ENCODE assay signal across 13 mouse cellular contexts in genomic region chr9:116903304-116903993, GRCm38 (mm10).
A peak's percentile ranks its signal among the peaks of the same experiment; 100 is the strongest.
DNase-seq lines count a peak whose midpoint lies in the region; ATAC-seq lines count a peak whose summit lies in the region.
"Had no signal": no experiment of that assay in that cellular context is flagged by ENCODE, and none has a peak within 500 bp of the region (broad histone marks: within the 10 kb centered on the region; RNA-seq: fewer than 3 reads in every experiment).

No protein-coding gene starts in this region.

- no peak overlapping the region for H3K4me2 ChIP-seq in kidney, embryonic 14.5 days (replicated peaks; ENCODE audit: low read depth, low read length)
- peak overlapping the region; percentile 36; the same call in 1 of the 2 replicates for H3K4me2 ChIP-seq in limb, embryonic 13.5 days (replicated peaks)
- H3K4me2 ChIP-seq: heart, embryonic 11.5 days had no signal

- no peak for ATAC-seq in kidney, embryonic 14.5 days (ENCODE audit: low FRiP score, low TSS enrichment)
- peak; percentile 59 for ATAC-seq in limb, embryonic 13.5 days (ENCODE audit: low FRiP score, low read depth)
- ATAC-seq in megakaryocyte-erythroid progenitor cell, adult 5-6 weeks (replicated peaks; ENCODE audit: low FRiP score, low TSS enrichment, poor library complexity, severe bottlenecking) = no peak
- ATAC-seq: activated CD4-positive, CD25-positive, alpha-beta regulatory T cell, adult 4 months had no signal

- no peak overlapping the region for H3K4me3 ChIP-seq in kidney, embryonic 14.5 days (ENCODE audit: low read length)
- no peak overlapping the region for H3K4me3 ChIP-seq in embryonic facial prominence, embryonic 10.5 days
- no peak overlapping the region for H3K4me3 ChIP-seq in limb, embryonic 13.5 days

- H3K9ac ChIP-seq in kidney, embryonic 14.5 days (ENCODE audit: low read depth, low read length) = no peak overlapping the region
- H3K9ac ChIP-seq in limb, embryonic 13.5 days = no peak overlapping the region

- H3K4me1 ChIP-seq in kidney, embryonic 14.5 days (ENCODE audit: control insufficient read depth, insufficient read depth, low read length) = 0 out of 2 replicates have a peak, but pooled peaks cover 2% of the 10 kb centered on the region
- peaks cover 49% of the 10 kb centered on the region for H3K4me1 ChIP-seq in embryonic facial prominence, embryonic 10.5 days
- H3K4me1 ChIP-seq in limb, embryonic 13.5 days = peaks cover 40% of the 10 kb centered on the region

- H3K27me3 ChIP-seq in kidney, embryonic 14.5 days (ENCODE audit: control insufficient read depth, insufficient read depth, low read length) = no peaks in the 10 kb centered on the region
- H3K27me3 ChIP-seq in embryonic facial prominence, embryonic 10.5 days (replicated peaks; ENCODE audit: low read depth, poor library complexity, severe bottlenecking) = no peaks in the 10 kb centered on the region
- no peaks in the 10 kb centered on the region for H3K27me3 ChIP-seq in limb, embryonic 13.5 days

- H3K9me3 ChIP-seq in kidney, embryonic 14.5 days (ENCODE audit: control insufficient read depth, low read length) = no peaks in the 10 kb centered on the region
- H3K9me3 ChIP-seq in embryonic facial prominence, embryonic 10.5 days = no peaks in the 10 kb centered on the region
- no peaks in the 10 kb centered on the region for H3K9me3 ChIP-seq in limb, embryonic 13.5 days

- no peak for DNase-seq in kidney, adult 11 months
- DNase-seq in MN1 (ENCODE audit: low spot score) = peak; percentile 48
- peak; percentile 77 for DNase-seq in embryonic facial prominence, embryonic 10.5 days (ENCODE audit: low spot score)
- DNase-seq in ovary, postnatal 14 days (ENCODE audit: low spot score) = no peak
- DNase-seq in urinary bladder, adult 2 months (ENCODE audit: low spot score) = no peak
- DNase-seq: cerebellum, postnatal 25 days; right cerebral cortex, postnatal 14 days had no signal

- H3K27ac ChIP-seq in kidney, embryonic 14.5 days (ENCODE audit: low read depth, low read length) = peak overlapping the region; percentile 4; the same call in 1 of the 2 replicates
- peak overlapping the region; percentile 72 for H3K27ac ChIP-seq in embryonic facial prominence, embryonic 10.5 days (replicated peaks)
- 0 out of 2 replicates have a peak overlapping the region, but pooled peaks have one; percentile 48 for H3K27ac ChIP-seq in limb, embryonic 13.5 days
- H3K27ac ChIP-seq: macrophage had no signal

- no peaks in the 10 kb centered on the region for H3K36me3 ChIP-seq in kidney, embryonic 14.5 days (ENCODE audit: control insufficient read depth, insufficient read depth, low read length)
- no peaks in the 10 kb centered on the region for H3K36me3 ChIP-seq in embryonic facial prominence, embryonic 10.5 days (replicated peaks)
- H3K36me3 ChIP-seq in limb, embryonic 13.5 days = no peaks in the 10 kb centered on the region

- 41% methylated on average over 11 of the region's 11 CpGs for WGBS in kidney, embryonic 14.5 days
- WGBS in embryonic facial prominence, embryonic 10.5 days = 43% methylated on average over 11 of the region's 11 CpGs
- 12% methylated on average over 11 of the region's 11 CpGs for WGBS in limb, embryonic 13.5 days

Comparison
In these comparisons a context has a peak if more than half of its experiments do, and no peak if none do; other contexts are left out.
1. H3K27ac ChIP-seq: peak in every context shown above with its lines; median percentile 72 in embryonic facial prominence, embryonic 10.5 days; 48 in limb, embryonic 13.5 days; 4 in kidney, embryonic 14.5 days.
2. DNase-seq: peak in MN1 (single experiment) and embryonic facial prominence, embryonic 10.5 days (single experiment); none in kidney, adult 11 months (single experiment), ovary, postnatal 14 days (single experiment) and urinary bladder, adult 2 months (single experiment).